Mouse (Mus musculus) midbrain, embryonic 13.5 days (tissue): ENCODE data around the gene Ubald1. TPM values are rescaled to one million over a fixed set of nuclear protein-coding genes. Genes with fewer than 3 reads are reported as not detected.

Experiments
- ATAC-seq: fragments of 200-750 bp; cut with Nextera tagmentation; 2 replicates; pipeline ENCODE4 v1.8.0; 2017; ENCODE audit warnings: mild to moderate bottlenecking, moderate TSS enrichment, moderate library complexity
- H3K27ac ChIP-seq: fragments of 300-500 bp; sonication (generic); 2 replicates; pipeline ENCODE4 v1.5.1; 2015; ENCODE audit warnings: inconsistent platforms, mild to moderate bottlenecking, moderate library complexity
- H3K27me3 ChIP-seq: fragments of 300-500 bp; sonication (generic); 2 replicates; pipeline ENCODE4 v1.6.1; 2015; ENCODE audit warnings: mild to moderate bottlenecking, inconsistent platforms
- H3K36me3 ChIP-seq: fragments of 300-500 bp; sonication (generic); 2 replicates; pipeline ENCODE4 v1.6.1; 2015; ENCODE audit warnings: mild to moderate bottlenecking, inconsistent platforms
- H3K4me1 ChIP-seq: fragments of 300-500 bp; sonication (generic); replicated peaks from 2 replicates; pipeline ENCODE4 v1.6.1; 2015; ENCODE audit warnings: inconsistent platforms
- H3K4me2 ChIP-seq: fragments of 300-500 bp; sonication (generic); replicated peaks from 2 replicates; pipeline ENCODE4 v1.6.1; 2015; ENCODE audit warnings: moderate library complexity, mild to moderate bottlenecking, inconsistent platforms
- H3K4me3 ChIP-seq: fragments of 300-500 bp; sonication (generic); replicated peaks from 2 replicates; pipeline ENCODE4 v1.5.1; 2015; ENCODE audit warnings: mild to moderate bottlenecking, inconsistent platforms
- H3K9ac ChIP-seq: fragments of 300-500 bp; sonication (generic); replicated peaks from 2 replicates; pipeline ENCODE4 v1.6.1; 2015; ENCODE audit warnings: mild to moderate bottlenecking, inconsistent platforms
- H3K9me3 ChIP-seq: fragments of 300-500 bp; sonication (generic); 2 replicates; pipeline ENCODE4 v1.6.1; 2016; ENCODE audit warnings: mild to moderate bottlenecking, inconsistent platforms
- WGBS: fragments of 180-500 bp; shearing (Covaris S2); methylation state at CpG from one replicate; pipeline ENCODE4 v1.1.7; 2015; 5-methylcytosine and 5-hydroxymethylcytosine counted together
- polyA plus RNA-seq: library from polyadenylated mRNA; unstranded; fragments of >200 nt; fragmentation: Nextera tagmentation; extraction: Ambion mirVana; gene quantifications from 2 replicates; pipeline ENCODE4 v1.2.1, GENCODE M21; 2015

Ubald1 gene
- polyA plus RNA-seq, 1 experiment from 2014 or later, result 46.2 TPM

DNA sequence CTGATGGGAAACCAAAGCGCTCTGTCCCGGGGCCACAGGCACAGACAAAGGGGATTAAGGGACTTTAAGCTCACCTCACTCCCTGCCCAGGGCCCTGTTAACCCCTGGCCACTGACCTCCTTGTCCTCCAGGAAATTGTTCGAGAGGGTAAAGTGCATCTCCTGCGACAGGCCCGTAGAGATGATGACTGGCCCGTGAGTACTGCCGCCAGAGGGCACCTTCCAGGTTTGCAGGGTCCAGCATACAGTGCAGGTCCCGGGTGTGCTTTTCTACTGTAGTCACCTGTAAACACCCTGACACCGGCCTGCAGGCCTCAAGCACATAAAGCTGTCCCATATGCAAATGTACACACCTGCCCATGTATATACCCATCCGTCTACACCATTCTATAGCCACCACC is 18.7 kb downstream of the Ubald1 start:
- H3K36me3 ChIP-seq, result no peaks in the 10 kb centered on the region
- 0 out of 2 replicates have a peak, but pooled peaks have one; percentile 37 for ATAC-seq
- H3K27me3 ChIP-seq, result no peaks in the 10 kb centered on the region
- H3K9ac ChIP-seq, result no peak overlapping the region
- H3K4me3 ChIP-seq, result no peak overlapping the region
- no peak overlapping the region for H3K4me2 ChIP-seq
- no peaks in the 10 kb centered on the region for H3K4me1 ChIP-seq
- H3K27ac ChIP-seq, result no peak overlapping the region
- WGBS, result 37% methylated on average over 10 of the region's 10 CpGs
- H3K9me3 ChIP-seq, result no peaks in the 10 kb centered on the region

DNA sequence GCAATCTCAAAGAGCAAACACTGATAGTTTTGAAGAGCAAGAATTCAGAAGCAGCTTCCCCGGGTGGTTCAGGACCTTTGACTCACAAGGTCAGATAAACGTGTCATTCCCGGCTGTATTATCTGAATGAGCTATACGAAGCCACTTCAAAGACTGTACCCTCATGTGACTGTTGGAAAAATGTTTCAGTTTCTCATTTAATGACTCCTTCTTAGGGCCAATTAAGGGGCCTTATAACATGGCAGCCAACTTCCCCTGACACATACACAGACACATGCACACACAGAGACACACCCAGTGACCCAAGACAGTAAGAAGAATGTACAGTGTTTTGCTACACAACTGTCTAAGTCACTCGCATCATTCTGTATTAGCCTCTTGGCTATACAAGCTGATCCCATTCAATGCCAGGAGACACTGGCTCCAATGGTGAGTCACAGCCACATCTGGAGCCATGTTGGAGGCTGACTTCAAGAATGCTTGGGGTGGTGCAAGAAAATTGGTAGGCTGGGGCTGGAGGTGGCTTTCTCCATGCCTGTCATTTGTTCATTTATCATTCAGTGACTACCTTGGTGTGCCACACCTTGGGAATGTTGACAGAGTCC is 25.0 kb downstream of the Ubald1 start:
- H3K4me1 ChIP-seq, result no peaks in the 10 kb centered on the region
- no peaks in the 10 kb centered on the region for H3K9me3 ChIP-seq
- H3K27ac ChIP-seq, result no peak overlapping the region
- no peak for ATAC-seq
- H3K9ac ChIP-seq, result no peak overlapping the region
- no peak overlapping the region for H3K4me3 ChIP-seq
- H3K36me3 ChIP-seq, result no peaks in the 10 kb centered on the region
- no peak overlapping the region for H3K4me2 ChIP-seq
- WGBS, result 77% methylated on average over 5 of the region's 5 CpGs
- H3K27me3 ChIP-seq, result no peaks in the 10 kb centered on the region

GRCm38 (mm10) chr16:4850938-4851628 is 29.0 kb downstream of the Ubald1 start:
- H3K4me1 ChIP-seq, result no peaks in the 10 kb centered on the region
- no peaks in the 10 kb centered on the region for H3K36me3 ChIP-seq
- H3K9ac ChIP-seq, result no peak overlapping the region
- no peaks in the 10 kb centered on the region for H3K9me3 ChIP-seq
- no peak overlapping the region for H3K4me3 ChIP-seq
- no peaks in the 10 kb centered on the region for H3K27me3 ChIP-seq
- no peak overlapping the region for H3K27ac ChIP-seq
- H3K4me2 ChIP-seq, result no peak overlapping the region
- 76% methylated on average over 5 of the region's 5 CpGs for WGBS
- no peak for ATAC-seq

- Histone ChIP-seq H3K9ac (no peak overlapping the region), H3K4me2 (no peak overlapping the region), H3K36me3 (no peaks in the 10 kb centered on the region), H3K27me3 (no peaks in the 10 kb centered on the region), H3K9me3 (no peaks in the 10 kb centered on the region), H3K4me1 (no peaks in the 10 kb centered on the region), H3K27ac (no peak overlapping the region), H3K4me3 (no peak overlapping the region)
- ATAC-seq, result no peak
- 83% methylated on average over 7 of the region's 7 CpGs for WGBS
Measured at GRCm38 (mm10) chr16:4850361-4850760, 29.8 kb downstream of the Ubald1 start.

DNA sequence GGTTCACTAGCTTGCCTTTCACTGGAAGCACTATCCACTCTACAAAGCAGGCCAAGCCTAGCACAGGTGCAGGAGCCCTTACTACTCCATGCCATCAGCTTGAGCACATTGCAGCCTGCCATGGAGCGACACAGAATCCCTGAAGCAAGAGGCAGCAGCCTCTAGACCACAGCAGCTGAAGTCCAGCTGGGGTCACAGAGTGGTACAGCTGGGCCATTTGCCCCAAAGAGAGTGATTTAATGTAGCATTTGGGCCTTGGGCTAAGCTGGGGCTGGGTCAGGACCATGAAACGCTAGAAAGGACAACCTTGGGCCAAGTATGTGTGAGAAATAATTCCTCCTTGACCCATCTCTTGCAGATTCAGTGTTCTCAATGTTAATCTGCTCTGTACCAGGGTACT is 32.0 kb downstream of the Ubald1 start:
- ATAC-seq, result no peak
- no peak overlapping the region for H3K9ac ChIP-seq

GRCm38 (mm10) chr16:4847041-4847440 is 33.1 kb downstream of the Ubald1 start:
- Histone ChIP-seq H3K4me2 (no peak overlapping the region), H3K36me3 (no peaks in the 10 kb centered on the region), H3K4me3 (no peak overlapping the region), H3K9ac (no peak overlapping the region), H3K4me1 (no peaks in the 10 kb centered on the region), H3K27ac (no peak overlapping the region), H3K9me3 (no peaks in the 10 kb centered on the region), H3K27me3 (no peaks in the 10 kb centered on the region)
- no peak for ATAC-seq
- WGBS, result 90% methylated on average over 3 of the region's 3 CpGs

More for the DNA sequence above, 32.0 kb downstream of the Ubald1 start:
- no peak overlapping the region for H3K27ac ChIP-seq
- H3K27me3 ChIP-seq, result no peaks in the 10 kb centered on the region
- H3K9me3 ChIP-seq, result no peaks in the 10 kb centered on the region
- no peak overlapping the region for H3K4me2 ChIP-seq
- H3K4me3 ChIP-seq, result no peak overlapping the region
- no peaks in the 10 kb centered on the region for H3K4me1 ChIP-seq
- 82% methylated on average over 2 of the region's 2 CpGs for WGBS
- H3K36me3 ChIP-seq, result no peaks in the 10 kb centered on the region

- H3K9me3 ChIP-seq, result no peaks in the 10 kb centered on the region
- H3K27me3 ChIP-seq, result no peaks in the 10 kb centered on the region
- H3K9ac ChIP-seq, result no peak overlapping the region
- no peak for ATAC-seq
- no peak overlapping the region for H3K4me3 ChIP-seq
- WGBS, result 84% methylated on average over 8 of the region's 8 CpGs
- H3K4me2 ChIP-seq, result no peak overlapping the region
- H3K36me3 ChIP-seq, result no peaks in the 10 kb centered on the region
- H3K4me1 ChIP-seq, result no peaks in the 10 kb centered on the region
- H3K27ac ChIP-seq, result no peak overlapping the region
Measured at GRCm38 (mm10) chr16:4840231-4840630, 39.9 kb downstream of the Ubald1 start.

- Histone ChIP-seq H3K4me2 (no peak overlapping the region), H3K9ac (no peak overlapping the region), H3K4me3 (no peak overlapping the region), H3K36me3 (no peaks in the 10 kb centered on the region), H3K27me3 (no peaks in the 10 kb centered on the region), H3K4me1 (no peaks in the 10 kb centered on the region), H3K9me3 (no peaks in the 10 kb centered on the region), H3K27ac (no peak overlapping the region)
- no peak for ATAC-seq
- 93% methylated on average over 3 of the region's 3 CpGs for WGBS
Measured at GRCm38 (mm10) chr16:4839552-4839951, 40.6 kb downstream of the Ubald1 start.

- no peaks in the 10 kb centered on the region for H3K4me1 ChIP-seq
- no peaks in the 10 kb centered on the region for H3K27me3 ChIP-seq
- H3K4me2 ChIP-seq, result no peak overlapping the region
- no peak for ATAC-seq
- 79% methylated on average over 3 of the region's 3 CpGs for WGBS
- no peaks in the 10 kb centered on the region for H3K9me3 ChIP-seq
- H3K4me3 ChIP-seq, result no peak overlapping the region
- no peak overlapping the region for H3K9ac ChIP-seq
- H3K36me3 ChIP-seq, result no peaks in the 10 kb centered on the region
- H3K27ac ChIP-seq, result no peak overlapping the region
Measured at GRCm38 (mm10) chr16:4837631-4838030, 42.5 kb downstream of the Ubald1 start.

GRCm38 (mm10) chr16:4835191-4835590 is 44.9 kb downstream of the Ubald1 start, which contains the start of gene 4930562C15Rik:
4930562C15Rik (plus strand) TSS chr16:4835416.
- H3K9ac ChIP-seq, result no peak within 1 kb of the TSS
- no peak within 1 kb of the TSS for H3K4me2 ChIP-seq
- no peaks in the 10 kb centered on the region for H3K4me1 ChIP-seq
- no peaks in the 10 kb centered on the region for H3K9me3 ChIP-seq
- no peaks in the 10 kb centered on the region for H3K27me3 ChIP-seq
- no peak for ATAC-seq
- no peak within 1 kb of the TSS for H3K27ac ChIP-seq
- H3K4me3 ChIP-seq, result no peak within 1 kb of the TSS
- 85% methylated on average over 3 of the region's 3 CpGs for WGBS
- H3K36me3 ChIP-seq, result no peaks in the 10 kb centered on the region

- WGBS, result 75% methylated on average over 2 of the region's 2 CpGs
- Histone ChIP-seq H3K4me1 (no peaks in the 10 kb centered on the region), H3K4me3 (no peak overlapping the region), H3K27me3 (no peaks in the 10 kb centered on the region), H3K9ac (no peak overlapping the region), H3K9me3 (no peaks in the 10 kb centered on the region), H3K27ac (no peak overlapping the region), H3K36me3 (no peaks in the 10 kb centered on the region), H3K4me2 (no peak overlapping the region)
- no peak for ATAC-seq
Measured at GRCm38 (mm10) chr16:4833858-4834257, 46.3 kb downstream of the Ubald1 start.

- WGBS, result 75% methylated on average over 15 of the region's 15 CpGs
- H3K9me3 ChIP-seq, result no peaks in the 10 kb centered on the region
- H3K27ac ChIP-seq, result no peak overlapping the region
- H3K4me1 ChIP-seq, result no peaks in the 10 kb centered on the region
- no peak overlapping the region for H3K9ac ChIP-seq
- H3K27me3 ChIP-seq, result no peaks in the 10 kb centered on the region
- no peak overlapping the region for H3K4me2 ChIP-seq
- no peak for ATAC-seq
- no peaks in the 10 kb centered on the region for H3K36me3 ChIP-seq
- no peak overlapping the region for H3K4me3 ChIP-seq
Measured at GRCm38 (mm10) chr16:4831650-4832419, 48.3 kb downstream of the Ubald1 start.
